Mouse (Mus musculus) heart, postnatal 0 days (tissue): ENCODE results near the gene Lmo7.

Experiments
- CTCF ChIP-seq: IDR thresholded peaks from 2 replicates; pipeline ENCODE4 v1.5.1; 2016; ENCODE audit warnings: antibody characterized with exemption, control low read depth, low read depth
- EP300 ChIP-seq: IDR thresholded peaks from 2 replicates; pipeline ENCODE4 v1.6.1; 2016; ENCODE audit warnings: antibody characterized with exemption, low read depth

GRCm38 (mm10) chr14:101852584-101853195 lies 122.9 kb downstream of the Lmo7 start:
- no peak for TF ChIP-seq CTCF
- no peak for TF ChIP-seq EP300
